Mouse (Mus musculus): Measurements from ENCODE around the gene Nhlh2.

DNA sequence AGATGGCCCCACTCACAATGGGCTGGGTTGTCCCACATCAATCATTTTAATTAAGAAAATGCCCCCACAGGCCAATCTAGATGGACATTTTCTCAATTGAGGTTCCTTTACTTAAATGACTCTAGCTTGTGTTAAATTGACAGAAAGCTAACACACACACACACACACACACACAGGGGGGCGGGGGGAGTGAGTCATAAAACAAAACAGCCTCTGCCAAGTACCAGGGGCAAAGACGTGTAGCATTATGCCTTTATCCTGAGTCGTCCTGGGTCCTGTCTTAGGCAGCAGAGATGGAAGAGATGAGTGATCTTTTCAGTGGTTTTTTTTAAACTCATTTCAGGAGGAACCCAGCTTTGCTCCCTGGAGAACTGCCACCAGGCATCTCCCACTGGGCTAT lies 42.2 kb downstream of the Nhlh2 start:
- TF ChIP-seq TAL1 (conservative IDR thresholded peaks at IDR 0.05; ENCODE audit: low read depth, low read length) (no peak), CTCF (IDR thresholded peaks at IDR 0.05; ENCODE audit: low read depth, low read length) (no peak)

Measured in G1E (cell line).